Mouse (Mus musculus): ENCODE results near the gene Mtx1. TPM values are rescaled to one million over a fixed set of nuclear protein-coding genes. Genes with fewer than 3 reads are reported as not detected.

Mtx1 gene
- polyA plus RNA-seq, 1 experiment = 482 TPM

GRCm38 (mm10) chr3:89247466-89247865 is 20.6 kb upstream of the Mtx1 start:
- H3K27me3 ChIP-seq (ENCODE audit: control insufficient read depth, insufficient read depth, low read length) = no peaks in the 10 kb centered on the region; the same call in 1 of the 2 replicates
- TF ChIP-seq CTCF (IDR thresholded peaks at IDR 0.05; ENCODE audit: control insufficient read depth, insufficient read depth, insufficient replicate concordance, low read depth, low read length) = no peak
- no peak for TF ChIP-seq POLR2A (IDR thresholded peaks at IDR 0.05; ENCODE audit: control insufficient read depth, low read depth, low read length)
- H3K36me3 ChIP-seq (ENCODE audit: control insufficient read depth, insufficient read depth, low read length) = no peaks in the 10 kb centered on the region
- no peak overlapping the region for H3K27ac ChIP-seq (ENCODE audit: control insufficient read depth, insufficient read depth, low read depth, low read length)
- H3K4me1 ChIP-seq (ENCODE audit: control insufficient read depth, insufficient read depth, low read length) = peaks cover 24% of the 10 kb centered on the region
- H3K4me3 ChIP-seq (ENCODE audit: control insufficient read depth, low read depth, low read length) = no peak overlapping the region

GRCm38 (mm10) chr3:89246261-89247100 is 19.6 kb upstream of the Mtx1 start, which contains the start of gene Trim46:
TSS of gene Trim46 (minus strand) at chr3:89246309.
- Histone ChIP-seq H3K36me3 (ENCODE audit: control insufficient read depth, insufficient read depth, low read length) (no peaks in the 10 kb centered on the region), H3K27me3 (ENCODE audit: control insufficient read depth, insufficient read depth, low read length) (no peaks in the 10 kb centered on the region; the same call in 1 of the 2 replicates), H3K4me1 (ENCODE audit: control insufficient read depth, insufficient read depth, low read length) (peaks cover 23% of the 10 kb centered on the region), H3K27ac (ENCODE audit: control insufficient read depth, insufficient read depth, low read depth, low read length) (peak within 1 kb of the TSS; percentile 21; the same call in 1 of the 2 replicates), H3K4me3 (ENCODE audit: control insufficient read depth, low read depth, low read length) (peak within 1 kb of the TSS; percentile 88)
- TF ChIP-seq CTCF (IDR thresholded peaks at IDR 0.05; ENCODE audit: control insufficient read depth, insufficient read depth, insufficient replicate concordance, low read depth, low read length) (peak; percentile 99), POLR2A (IDR thresholded peaks at IDR 0.05; ENCODE audit: control insufficient read depth, low read depth, low read length) (peak; percentile 60; the same call in 1 of the 2 replicates)

DNA sequence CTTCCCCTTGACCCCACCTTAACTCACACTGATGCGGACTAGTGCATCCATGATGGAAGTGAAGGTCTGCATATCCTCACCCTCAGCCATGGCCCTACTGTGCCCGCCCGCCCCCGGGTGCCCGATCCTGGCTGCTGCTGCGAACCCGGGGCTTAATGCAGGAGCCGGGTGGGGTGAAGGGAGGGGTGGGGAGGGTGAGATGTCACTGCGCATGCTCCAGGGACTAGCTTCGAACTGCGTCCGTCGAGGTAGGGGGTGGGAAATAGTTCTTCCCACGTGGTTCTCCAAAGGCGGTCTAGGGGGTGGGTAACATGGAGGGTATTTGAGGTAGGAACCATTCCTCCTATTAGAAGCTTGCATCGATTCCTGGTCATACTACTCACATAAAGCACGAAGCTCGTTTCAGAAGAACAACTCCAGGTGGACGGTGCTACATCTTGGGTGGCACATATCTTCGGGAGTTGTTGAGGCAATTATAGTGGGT is 18.8 kb upstream of the Mtx1 start, which contains the start of gene Krtcap2:
Gene Krtcap2 (plus strand): TSS at position 279 of the 484 bp plus-strand sequence.
- no peaks in the 10 kb centered on the region for H3K36me3 ChIP-seq (ENCODE audit: control insufficient read depth, insufficient read depth, low read length)
- peaks cover 21% of the 10 kb centered on the region for H3K4me1 ChIP-seq (ENCODE audit: control insufficient read depth, insufficient read depth, low read length)
- peak within 1 kb of the TSS; percentile 21; the same call in 1 of the 2 replicates for H3K27ac ChIP-seq (ENCODE audit: control insufficient read depth, insufficient read depth, low read depth, low read length)
- no peaks in the 10 kb centered on the region; the same call in 1 of the 2 replicates for H3K27me3 ChIP-seq (ENCODE audit: control insufficient read depth, insufficient read depth, low read length)
- H3K4me3 ChIP-seq (ENCODE audit: control insufficient read depth, low read depth, low read length) = peak within 1 kb of the TSS; percentile 88
- TF ChIP-seq POLR2A (IDR thresholded peaks at IDR 0.05; ENCODE audit: control insufficient read depth, low read depth, low read length) (no peak), CTCF (IDR thresholded peaks at IDR 0.05; ENCODE audit: control insufficient read depth, insufficient read depth, insufficient replicate concordance, low read depth, low read length) (no peak)

- no peak for TF ChIP-seq CTCF (IDR thresholded peaks at IDR 0.05; ENCODE audit: control insufficient read depth, insufficient read depth, insufficient replicate concordance, low read depth, low read length)
- TF ChIP-seq POLR2A (IDR thresholded peaks at IDR 0.05; ENCODE audit: control insufficient read depth, low read depth, low read length) = no peak
- no peaks in the 10 kb centered on the region for H3K36me3 ChIP-seq (ENCODE audit: control insufficient read depth, insufficient read depth, low read length)
- H3K4me1 ChIP-seq (ENCODE audit: control insufficient read depth, insufficient read depth, low read length) = peaks cover 21% of the 10 kb centered on the region
- H3K27ac ChIP-seq (ENCODE audit: control insufficient read depth, insufficient read depth, low read depth, low read length) = no peak overlapping the region
- peak overlapping the region; percentile 77 for H3K4me3 ChIP-seq (ENCODE audit: control insufficient read depth, low read depth, low read length)
- no peaks in the 10 kb centered on the region; the same call in 1 of the 2 replicates for H3K27me3 ChIP-seq (ENCODE audit: control insufficient read depth, insufficient read depth, low read length)
These were observed 18.2 kb upstream of the Mtx1 start for GRCm38 (mm10) chr3:89244982-89245687.

DNA sequence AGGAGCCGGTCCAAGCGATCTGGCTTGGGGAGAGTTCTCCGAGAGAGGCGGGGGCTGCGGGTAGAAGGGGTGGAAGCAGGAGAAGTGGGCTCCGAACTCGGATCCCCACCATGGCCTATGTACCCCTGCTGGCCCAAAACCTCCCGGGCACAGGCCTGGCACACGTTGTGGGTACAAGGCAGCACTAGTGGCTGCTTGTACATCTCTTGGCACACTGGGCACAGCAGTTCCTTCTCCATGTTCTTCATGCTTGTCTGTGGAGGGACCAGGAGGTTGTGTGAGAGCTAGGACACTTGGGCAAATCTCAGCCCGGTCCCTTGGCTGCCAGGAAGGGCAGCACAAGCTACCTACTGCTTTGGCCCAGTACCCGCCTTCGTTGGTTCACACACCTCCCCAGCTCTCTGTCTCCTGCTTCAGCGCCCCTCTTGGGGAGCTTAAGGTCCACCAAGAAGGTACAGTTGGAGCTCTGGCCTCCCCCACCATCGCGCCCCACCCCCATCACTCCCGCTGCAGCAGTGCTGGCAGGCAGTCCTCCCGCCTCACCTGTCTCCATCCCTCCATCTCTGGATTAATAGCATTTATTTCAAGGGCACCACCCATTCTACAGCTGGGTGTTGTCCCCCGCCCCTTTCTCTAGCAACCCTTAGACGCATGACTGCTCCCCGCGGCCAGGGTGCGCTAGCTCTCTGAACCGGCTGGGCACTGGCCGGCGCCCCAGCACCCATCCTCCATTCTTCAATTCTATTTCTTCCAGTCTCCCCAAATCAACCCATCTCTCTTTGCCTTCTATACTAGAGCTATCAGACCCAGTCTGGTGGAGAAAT is 17.5 kb upstream of the Mtx1 start:
- Histone ChIP-seq H3K4me3 (ENCODE audit: control insufficient read depth, low read depth, low read length) (peak overlapping the region; percentile 77), H3K27ac (ENCODE audit: control insufficient read depth, insufficient read depth, low read depth, low read length) (no peak overlapping the region), H3K36me3 (ENCODE audit: control insufficient read depth, insufficient read depth, low read length) (no peaks in the 10 kb centered on the region), H3K4me1 (ENCODE audit: control insufficient read depth, insufficient read depth, low read length) (peaks cover 21% of the 10 kb centered on the region), H3K27me3 (ENCODE audit: control insufficient read depth, insufficient read depth, low read length) (no peaks in the 10 kb centered on the region; the same call in 1 of the 2 replicates)
- TF ChIP-seq POLR2A (IDR thresholded peaks at IDR 0.05; ENCODE audit: control insufficient read depth, low read depth, low read length) = no peak
- TF ChIP-seq CTCF (IDR thresholded peaks at IDR 0.05; ENCODE audit: control insufficient read depth, insufficient read depth, insufficient replicate concordance, low read depth, low read length) = no peak

- Histone ChIP-seq H3K27ac (ENCODE audit: control insufficient read depth, insufficient read depth, low read depth, low read length) (no peak overlapping the region), H3K4me1 (ENCODE audit: control insufficient read depth, insufficient read depth, low read length) (peaks cover 21% of the 10 kb centered on the region), H3K36me3 (ENCODE audit: control insufficient read depth, insufficient read depth, low read length) (no peaks in the 10 kb centered on the region), H3K4me3 (ENCODE audit: control insufficient read depth, low read depth, low read length) (peak overlapping the region; percentile 30), H3K27me3 (ENCODE audit: control insufficient read depth, insufficient read depth, low read length) (no peaks in the 10 kb centered on the region; the same call in 1 of the 2 replicates)
- no peak for TF ChIP-seq POLR2A (IDR thresholded peaks at IDR 0.05; ENCODE audit: control insufficient read depth, low read depth, low read length)
- TF ChIP-seq CTCF (IDR thresholded peaks at IDR 0.05; ENCODE audit: control insufficient read depth, insufficient read depth, insufficient replicate concordance, low read depth, low read length) = peak; percentile 35; the same call in 1 of the 2 replicates
These were observed 16.7 kb upstream of the Mtx1 start for GRCm38 (mm10) chr3:89243609-89244008.
